Mouse (Mus musculus): ENCODE data around the gene Adcy2.

Adcy2 gene

GRCm38 (mm10) chr13:68826461-68826860 is 172.9 kb downstream of the Adcy2 start:
- in situ Hi-C loops (cut with MboI), result no loop called here

- in situ Hi-C loops (cut with MboI), result no loop called here
Measured at GRCm38 (mm10) chr13:68820858-68821579, 178.3 kb downstream of the Adcy2 start.

- in situ Hi-C loops (cut with MboI), result no loop called here
Measured at GRCm38 (mm10) chr13:68815704-68816477, 183.4 kb downstream of the Adcy2 start.

DNA sequence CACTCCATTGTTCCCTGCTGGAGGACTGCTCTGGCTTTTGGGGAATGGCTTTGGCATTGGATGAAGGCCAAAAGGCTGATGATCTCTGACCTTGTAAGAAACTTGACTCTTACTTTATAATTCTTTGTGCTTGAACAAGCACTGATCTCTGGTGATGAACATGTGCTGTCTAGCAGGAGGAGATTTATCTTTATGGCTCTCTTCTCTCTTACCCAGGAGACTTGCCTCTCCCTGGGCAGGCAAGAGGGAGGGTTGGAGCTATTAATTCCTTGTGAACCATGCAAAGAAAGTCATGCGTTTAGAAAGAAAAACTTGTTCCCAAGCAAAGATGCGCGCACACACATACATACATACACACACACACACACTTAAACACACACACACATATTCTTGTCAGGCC is 188.2 kb downstream of the Adcy2 start:
- in situ Hi-C loops (cut with MboI), result no loop called here

- in situ Hi-C loops (cut with MboI), result no loop called here
Measured at GRCm38 (mm10) chr13:68799777-68800176, 199.6 kb downstream of the Adcy2 start.

- in situ Hi-C loops (cut with MboI), result no loop called here
Measured at GRCm38 (mm10) chr13:68793286-68793685, 206.1 kb downstream of the Adcy2 start.

DNA sequence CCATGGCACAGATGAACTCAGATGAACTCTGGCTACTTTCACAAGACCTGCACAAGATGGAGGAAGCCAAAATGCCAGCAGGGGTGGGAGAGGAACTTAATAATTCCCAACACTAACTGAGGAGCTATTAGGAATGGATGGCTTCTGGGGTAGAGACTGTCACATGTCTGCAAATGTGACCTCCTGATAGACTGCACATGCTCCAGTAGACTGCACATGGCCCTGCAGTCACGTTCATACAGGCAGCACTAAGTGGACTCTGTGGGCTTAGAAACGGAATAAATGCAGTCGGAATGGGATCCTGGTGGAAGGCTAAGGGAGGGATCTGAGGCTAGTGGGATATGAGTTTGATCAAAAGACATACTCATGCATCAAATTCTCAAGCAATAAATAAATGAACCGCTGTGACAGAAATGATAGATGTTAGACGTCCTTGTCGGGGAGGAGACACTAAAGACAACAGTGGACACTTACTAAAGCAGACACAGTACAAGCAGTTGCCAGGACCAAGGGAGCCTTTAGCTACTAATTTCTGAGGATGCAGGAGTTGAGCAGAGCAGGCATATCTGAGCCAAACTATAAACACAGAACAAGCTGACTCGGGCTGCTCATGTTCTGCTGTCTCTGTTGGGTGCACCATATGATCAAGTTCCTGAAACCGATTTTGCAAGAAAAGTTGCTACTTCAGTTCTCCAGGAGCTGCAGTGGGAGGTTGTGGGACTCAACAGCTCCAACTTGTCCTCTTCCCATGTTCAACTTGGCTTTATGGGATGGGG is 211.9 kb downstream of the Adcy2 start:
- in situ Hi-C loops (cut with MboI), result no loop called here

- in situ Hi-C loops (cut with MboI), result no loop called here
Measured at GRCm38 (mm10) chr13:68783096-68783495, 216.2 kb downstream of the Adcy2 start.

- in situ Hi-C loops (cut with MboI), result no loop called here
Measured at GRCm38 (mm10) chr13:68778011-68778672, 221.2 kb downstream of the Adcy2 start.

GRCm38 (mm10) chr13:68773599-68774211 is 225.6 kb downstream of the Adcy2 start:
- in situ Hi-C loops (cut with MboI), result no loop called here

DNA sequence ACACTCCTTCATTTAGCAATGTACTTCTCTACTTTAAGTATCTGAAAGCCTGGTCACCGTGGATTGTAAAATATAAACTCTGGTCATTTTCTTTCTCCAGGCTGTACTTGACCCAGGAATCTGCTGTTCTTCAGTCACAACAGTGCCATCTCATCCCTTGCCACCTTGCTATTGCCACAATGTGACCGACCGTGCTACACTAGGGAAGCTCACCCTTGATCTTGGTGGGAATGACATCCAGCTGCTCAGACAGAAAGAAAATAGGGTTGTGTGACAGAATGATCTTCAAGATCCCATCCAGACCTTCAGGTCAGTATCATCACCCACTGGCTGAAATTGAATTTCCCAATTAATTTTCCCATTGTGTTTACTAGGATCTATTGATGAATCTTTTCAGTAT is 230.8 kb downstream of the Adcy2 start:
- in situ Hi-C loops (cut with MboI), result no loop called here

DNA sequence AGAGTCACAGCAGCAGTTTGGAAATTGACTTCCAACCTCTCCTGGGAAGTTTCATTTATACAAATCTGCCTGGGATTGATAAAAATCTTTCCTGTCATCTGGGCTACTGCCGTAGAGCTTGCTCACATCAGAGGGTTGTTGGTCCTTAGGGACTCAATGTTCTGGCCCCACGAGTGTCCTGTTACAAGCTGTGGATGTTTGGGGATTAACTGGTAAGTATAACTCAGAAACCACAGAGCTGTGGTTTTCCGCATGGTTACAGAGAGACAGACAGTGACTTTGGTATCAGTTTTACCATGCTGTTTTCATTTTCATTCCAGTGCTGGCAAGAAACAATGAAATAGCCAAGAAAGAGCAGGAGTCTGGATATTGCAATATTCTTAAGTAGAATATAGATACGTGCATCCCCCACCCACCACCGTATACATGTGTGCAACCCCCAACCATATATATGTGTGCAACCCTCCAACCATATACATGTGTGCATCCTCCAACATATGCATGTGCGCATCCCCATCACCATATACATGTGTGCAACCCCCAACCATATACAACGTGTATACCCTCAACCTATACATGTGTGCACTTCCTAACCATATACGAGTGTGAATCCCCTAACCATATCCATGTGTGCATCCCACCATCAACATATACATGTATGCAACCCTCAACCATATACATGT is 233.3 kb downstream of the Adcy2 start:
- in situ Hi-C loops (cut with MboI), result no loop called here

GRCm38 (mm10) chr13:68764614-68765013 is 234.7 kb downstream of the Adcy2 start:
- in situ Hi-C loops (cut with MboI), result no loop called here

DNA sequence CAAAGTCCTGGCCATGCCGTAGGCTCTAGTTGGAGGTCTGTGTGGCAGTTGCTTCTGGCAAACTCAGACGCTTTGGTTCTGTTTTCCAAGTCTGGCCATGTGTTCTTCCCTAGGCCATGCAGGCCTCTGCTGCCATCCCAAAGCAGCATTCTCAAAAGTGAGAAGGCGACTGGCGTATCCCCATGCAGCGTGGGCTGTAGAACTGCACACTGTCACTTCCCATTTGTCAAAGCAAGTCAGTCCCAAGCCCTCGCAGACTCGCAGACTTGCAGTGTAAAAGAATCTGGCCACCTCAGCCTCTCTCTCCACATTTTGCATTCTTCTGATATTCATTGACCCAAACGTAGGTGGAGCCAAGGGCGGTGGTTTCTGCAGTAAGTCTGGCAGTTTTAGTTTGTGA is 249.5 kb downstream of the Adcy2 start:
- in situ Hi-C loops (cut with MboI), result no loop called here

- in situ Hi-C loops (cut with MboI), result no loop called here
Measured at GRCm38 (mm10) chr13:68749370-68749769, 250.0 kb downstream of the Adcy2 start.

GRCm38 (mm10) chr13:68745426-68745825 is 253.9 kb downstream of the Adcy2 start:
- in situ Hi-C loops (cut with MboI), result no loop called here

GRCm38 (mm10) chr13:68712661-68713060 is 286.7 kb downstream of the Adcy2 start:
- in situ Hi-C loops (cut with MboI), result no loop called here

DNA sequence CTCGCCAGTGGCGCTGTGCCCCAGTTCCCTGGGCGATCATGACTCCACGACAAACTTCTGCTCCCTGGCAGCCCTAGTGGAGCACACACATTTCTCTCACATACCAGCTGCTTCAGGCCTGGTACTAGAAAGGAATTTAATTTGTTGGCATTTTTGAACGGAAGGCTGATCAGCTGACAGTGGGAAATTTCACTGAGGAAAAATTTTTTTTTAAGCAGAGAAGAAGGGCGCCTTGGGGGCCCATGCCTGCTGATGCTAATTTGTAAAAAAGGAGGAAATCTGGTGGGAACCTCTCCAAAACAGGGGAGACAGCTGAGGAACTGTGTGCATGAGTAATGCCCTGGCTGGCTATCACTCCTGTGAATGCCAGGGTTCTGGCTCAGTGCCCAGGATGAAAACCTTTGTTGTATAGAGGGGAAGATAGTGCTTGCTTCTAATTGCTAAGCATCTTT is 292.0 kb downstream of the Adcy2 start:
- in situ Hi-C loops (cut with MboI), result no loop called here

DNA sequence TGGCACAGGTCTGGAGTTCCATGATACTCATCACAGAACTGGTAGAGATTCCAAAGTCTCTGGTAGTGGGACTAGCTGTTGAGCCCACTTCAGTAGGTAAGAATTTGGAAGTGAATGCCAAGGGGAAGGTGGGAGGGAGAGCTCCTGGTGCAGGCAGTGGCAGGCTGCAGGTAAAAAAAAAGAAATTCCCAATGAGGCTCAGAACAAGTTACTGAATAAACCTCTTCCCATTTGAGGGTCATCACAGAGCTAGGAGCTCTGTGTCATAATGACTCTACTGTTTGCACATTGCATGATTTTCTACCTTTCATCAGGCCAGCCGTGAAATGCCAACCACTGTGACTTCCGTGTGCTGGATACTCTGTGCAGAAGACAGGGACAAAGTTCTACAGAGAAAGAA is 314.4 kb downstream of the Adcy2 start:
- in situ Hi-C loops (cut with MboI), result no loop called here

DNA sequence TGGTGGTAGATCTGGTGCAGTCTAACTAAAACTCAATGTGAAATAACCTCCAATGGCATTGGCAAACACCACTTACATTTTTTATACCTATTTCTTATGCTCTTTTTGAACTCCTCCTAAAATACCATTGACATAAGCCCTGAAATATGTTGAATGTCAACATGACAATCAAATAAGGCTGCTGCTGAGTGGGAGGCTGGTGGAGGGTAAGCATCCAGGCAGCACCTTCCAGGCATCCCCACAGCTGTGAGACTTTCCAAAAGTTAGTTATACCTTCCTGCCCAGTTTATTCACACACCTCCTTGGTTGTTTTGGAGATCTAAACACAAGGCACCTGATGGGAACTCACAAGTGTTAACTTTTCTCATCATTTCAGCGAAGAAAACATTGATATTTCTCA is 318.9 kb downstream of the Adcy2 start:
- in situ Hi-C loops (cut with MboI), result no loop called here

DNA sequence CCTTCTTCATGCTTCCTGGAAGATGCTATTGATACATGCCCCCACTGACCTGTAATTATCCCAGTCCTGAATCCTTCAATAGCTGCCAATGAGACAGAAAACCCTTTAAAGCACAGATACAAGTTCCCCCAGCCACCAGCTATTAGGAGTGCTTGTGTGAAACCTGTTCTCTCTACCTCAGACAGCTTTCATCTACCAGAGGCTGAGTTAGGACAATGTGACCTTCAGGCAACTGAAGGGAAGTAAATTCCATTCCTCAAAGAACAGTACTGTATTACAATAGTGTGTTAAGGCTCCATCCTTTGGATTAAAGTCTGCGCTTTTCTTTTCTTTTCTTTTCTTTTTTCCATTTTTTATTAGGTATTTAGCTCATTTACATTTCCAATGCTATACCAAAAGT is 356.6 kb downstream of the Adcy2 start:
- in situ Hi-C loops (cut with MboI), result no loop called here

Data from mature B cell (primary cell).